Mouse (Mus musculus) cerebellum, postnatal 10 days (tissue): ENCODE results near the gene Tmem92.

Experiments
- DNase-seq, 2 experiments: peaks; one replicate each; pipeline ENCODE4 v3.0.0; 2021; ENCODE audit warnings: mixed read lengths in 2 of 2

Gene Tmem92

GRCm38 (mm10) chr11:94782603-94783002 lies at the start of gene Tmem92:
Gene Tmem92 (minus strand): TSS chr11:94782703.
- DNase-seq = no peak

GRCm38 (mm10) chr11:94828966-94829365 lies 46.5 kb upstream of the Tmem92 start:
- no peak for DNase-seq

- DNase-seq = peak; percentile 12 to 18
Observed at GRCm38 (mm10) chr11:94819427-94819826, 36.9 kb upstream of the Tmem92 start.

- DNase-seq = peak; percentile 12 to 30
Observed at GRCm38 (mm10) chr11:94818946-94819345, 36.4 kb upstream of the Tmem92 start.

- DNase-seq = peak; percentile 45 to 47
Observed at GRCm38 (mm10) chr11:94811537-94811936, 29.0 kb upstream of the Tmem92 start.

GRCm38 (mm10) chr11:94791700-94792099 lies 9.2 kb upstream of the Tmem92 start:
- no peak for DNase-seq

- peak; percentile 85 to 87 for DNase-seq
Observed at GRCm38 (mm10) chr11:94785247-94785646, 2.7 kb upstream of the Tmem92 start.

GRCm38 (mm10) chr11:94774887-94775497 lies 7.5 kb downstream of the Tmem92 start:
- DNase-seq = no peak

- peak; percentile 12 to 14 for DNase-seq
Observed at GRCm38 (mm10) chr11:94773851-94774250, 8.7 kb downstream of the Tmem92 start.

GRCm38 (mm10) chr11:94772363-94773055 lies 10.0 kb downstream of the Tmem92 start:
- DNase-seq = no peak

GRCm38 (mm10) chr11:94767241-94767640 lies 15.3 kb downstream of the Tmem92 start:
- DNase-seq = no peak

GRCm38 (mm10) chr11:94762775-94763174 lies 19.7 kb downstream of the Tmem92 start:
- no peak for DNase-seq

GRCm38 (mm10) chr11:94762281-94762680 lies 20.2 kb downstream of the Tmem92 start:
- no peak for DNase-seq

GRCm38 (mm10) chr11:94760799-94761198 lies 21.7 kb downstream of the Tmem92 start:
- no peak for DNase-seq

GRCm38 (mm10) chr11:94760364-94760763 lies 22.1 kb downstream of the Tmem92 start:
- DNase-seq = no peak

- no peak for DNase-seq
Observed at GRCm38 (mm10) chr11:94759916-94760315, 22.6 kb downstream of the Tmem92 start.

GRCm38 (mm10) chr11:94752946-94753713 lies 29.4 kb downstream of the Tmem92 start:
- DNase-seq = no peak

- DNase-seq = no peak
Observed at GRCm38 (mm10) chr11:94741732-94742272, 40.7 kb downstream of the Tmem92 start, which contains the start of gene Cdc34b. Gene Cdc34b (plus strand): TSS chr11:94741782.

- no peak for DNase-seq
Observed at GRCm38 (mm10) chr11:94735746-94736145, 46.8 kb downstream of the Tmem92 start.

GRCm38 (mm10) chr11:94732773-94733172 lies 49.7 kb downstream of the Tmem92 start:
- peak; percentile 49 to 61 for DNase-seq

- DNase-seq = no peak
Observed at GRCm38 (mm10) chr11:94731229-94731628, 51.3 kb downstream of the Tmem92 start.

GRCm38 (mm10) chr11:94730261-94730660 lies 52.2 kb downstream of the Tmem92 start:
- peak; percentile 89 to 92 for DNase-seq

- peak in 1 of 2 experiments; percentile 33 for DNase-seq
Observed at GRCm38 (mm10) chr11:94729565-94729964, 52.9 kb downstream of the Tmem92 start.
